Mouse (Mus musculus) retina, adult 2 months (tissue): ENCODE results near the gene Dao.

Source experiments
- DNase-seq: peaks from one replicate; pipeline ENCODE4 v3.0.0-alpha.2; 2012; ENCODE audit warnings: low read depth, low spot score

Gene Dao

GRCm38 (mm10) chr5:114067982-114068381, 64.5 kb downstream of the Dao start:
- no peak for DNase-seq

- no peak for DNase-seq
These were observed 67.4 kb downstream of the Dao start for GRCm38 (mm10) chr5:114070858-114071257.

- DNase-seq: no peak
These were observed 68.8 kb downstream of the Dao start for GRCm38 (mm10) chr5:114072262-114072661.
